Mouse (Mus musculus): ENCODE results near the gene Sorcs2.

The Sorcs2 gene

GRCm38 (mm10) chr5:36096046-36096445, 301.9 kb downstream of the Sorcs2 start:
- DNase-seq (ENCODE audit: extremely low read depth, insufficient read length, low spot score), result no peak

DNA sequence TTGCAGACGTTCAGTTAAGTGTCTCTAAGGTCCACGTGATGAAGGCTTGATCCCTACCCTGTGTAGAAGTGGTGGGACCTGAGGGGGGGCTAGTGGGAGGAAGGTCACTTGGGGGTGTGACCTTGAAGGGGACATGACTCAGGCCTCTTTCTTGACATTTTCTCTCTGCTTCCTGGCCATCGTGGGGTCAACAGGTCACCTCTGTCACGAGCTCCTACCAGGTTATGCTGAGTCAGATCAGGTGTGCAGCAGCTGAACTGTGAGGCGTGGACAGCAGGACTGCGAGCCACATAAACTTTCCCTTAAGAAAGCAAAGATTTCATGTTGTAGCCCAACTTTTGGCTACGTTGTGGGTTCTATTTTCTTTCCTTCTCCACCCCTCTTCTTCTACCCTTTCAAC, 307.9 kb downstream of the Sorcs2 start:
- DNase-seq (ENCODE audit: extremely low read depth, insufficient read length, low spot score), result no peak

DNA sequence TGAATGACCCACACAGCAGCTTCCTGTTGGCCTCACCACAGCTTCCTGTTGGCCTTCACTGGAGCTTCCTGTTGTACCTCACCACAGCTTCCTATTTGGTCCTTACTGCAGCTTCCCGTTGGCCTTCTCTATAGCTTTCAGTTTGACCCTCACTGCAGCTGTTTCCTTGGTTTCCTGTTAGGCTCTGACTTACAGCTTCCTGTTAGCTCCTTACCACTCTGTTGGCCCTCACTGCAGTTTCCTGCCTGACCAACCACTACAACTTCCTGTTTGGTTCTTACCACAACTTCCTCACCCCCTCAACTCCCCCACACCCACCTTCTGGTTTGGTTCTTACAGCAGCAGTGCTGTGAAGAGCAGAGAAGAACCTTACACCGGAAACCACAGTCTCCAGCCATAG, 308.7 kb downstream of the Sorcs2 start:
- DNase-seq (ENCODE audit: extremely low read depth, insufficient read length, low spot score), result peak; percentile 19

DNA sequence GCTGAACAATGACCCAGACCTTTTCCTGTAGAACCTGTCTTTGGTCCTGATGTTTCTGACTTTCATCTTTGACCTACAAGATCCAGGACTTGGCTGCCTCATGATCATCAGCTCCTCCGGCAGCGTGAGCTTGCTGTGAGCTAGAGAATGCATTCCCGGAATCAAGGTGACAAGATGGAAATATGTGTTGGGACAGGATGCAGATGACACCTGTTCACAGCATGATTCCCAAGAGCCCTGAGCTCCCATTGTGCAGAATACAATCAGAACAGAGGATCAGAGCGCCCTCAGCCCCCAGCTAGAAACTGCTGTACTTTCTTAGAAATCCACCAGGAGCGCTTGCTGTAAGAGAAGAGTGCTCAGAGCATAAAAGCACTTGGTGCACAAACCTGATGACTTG, 311.0 kb downstream of the Sorcs2 start:
- DNase-seq (ENCODE audit: extremely low read depth, insufficient read length, low spot score), result no peak

DNA sequence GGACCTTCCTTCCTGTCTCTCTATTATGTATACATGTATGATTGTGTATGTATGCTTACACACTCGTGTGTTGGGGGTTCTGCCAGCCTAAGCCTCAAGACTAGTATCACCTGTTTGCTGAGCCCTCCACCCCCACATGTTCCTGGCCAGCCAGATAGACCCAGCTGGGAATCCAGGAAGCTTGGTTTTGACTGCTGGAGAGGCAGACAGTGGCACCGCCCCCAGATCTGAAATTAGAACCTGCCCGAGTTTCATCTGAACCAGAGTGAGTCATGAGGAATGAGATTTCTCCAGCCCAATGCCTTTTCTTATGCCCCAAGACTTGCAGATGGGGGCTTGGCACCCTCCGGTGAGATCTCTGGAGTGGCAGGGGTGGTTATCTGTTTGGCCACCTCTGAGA, 312.3 kb downstream of the Sorcs2 start:
- DNase-seq (ENCODE audit: extremely low read depth, insufficient read length, low spot score), result peak; percentile 26

- DNase-seq (ENCODE audit: extremely low read depth, insufficient read length, low spot score), result no peak
Observed at GRCm38 (mm10) chr5:36083869-36084565, 313.9 kb downstream of the Sorcs2 start.

DNA sequence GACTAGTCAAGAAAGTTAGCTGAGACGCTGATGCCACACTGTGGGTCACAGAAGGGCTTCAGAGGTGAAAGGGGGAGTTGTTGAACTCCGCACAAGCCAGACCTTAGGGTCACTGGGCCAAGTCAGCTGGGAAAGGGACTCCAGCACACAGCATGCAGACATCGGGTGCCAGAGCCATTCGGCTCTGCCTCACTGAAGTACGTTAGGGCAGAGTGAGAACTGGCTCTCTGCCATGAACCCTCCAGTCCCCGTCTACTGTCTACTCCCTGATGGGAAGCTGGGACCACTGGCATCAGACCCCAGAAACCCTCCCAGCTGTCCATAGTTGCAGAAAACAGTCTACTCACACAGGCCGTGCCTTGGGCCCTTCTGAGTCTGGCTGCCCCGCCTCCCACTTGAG, 316.9 kb downstream of the Sorcs2 start:
- DNase-seq (ENCODE audit: extremely low read depth, insufficient read length, low spot score), result no peak

GRCm38 (mm10) chr5:36075172-36076074, 322.5 kb downstream of the Sorcs2 start:
- DNase-seq (ENCODE audit: extremely low read depth, insufficient read length, low spot score), result peak; percentile 85

DNA sequence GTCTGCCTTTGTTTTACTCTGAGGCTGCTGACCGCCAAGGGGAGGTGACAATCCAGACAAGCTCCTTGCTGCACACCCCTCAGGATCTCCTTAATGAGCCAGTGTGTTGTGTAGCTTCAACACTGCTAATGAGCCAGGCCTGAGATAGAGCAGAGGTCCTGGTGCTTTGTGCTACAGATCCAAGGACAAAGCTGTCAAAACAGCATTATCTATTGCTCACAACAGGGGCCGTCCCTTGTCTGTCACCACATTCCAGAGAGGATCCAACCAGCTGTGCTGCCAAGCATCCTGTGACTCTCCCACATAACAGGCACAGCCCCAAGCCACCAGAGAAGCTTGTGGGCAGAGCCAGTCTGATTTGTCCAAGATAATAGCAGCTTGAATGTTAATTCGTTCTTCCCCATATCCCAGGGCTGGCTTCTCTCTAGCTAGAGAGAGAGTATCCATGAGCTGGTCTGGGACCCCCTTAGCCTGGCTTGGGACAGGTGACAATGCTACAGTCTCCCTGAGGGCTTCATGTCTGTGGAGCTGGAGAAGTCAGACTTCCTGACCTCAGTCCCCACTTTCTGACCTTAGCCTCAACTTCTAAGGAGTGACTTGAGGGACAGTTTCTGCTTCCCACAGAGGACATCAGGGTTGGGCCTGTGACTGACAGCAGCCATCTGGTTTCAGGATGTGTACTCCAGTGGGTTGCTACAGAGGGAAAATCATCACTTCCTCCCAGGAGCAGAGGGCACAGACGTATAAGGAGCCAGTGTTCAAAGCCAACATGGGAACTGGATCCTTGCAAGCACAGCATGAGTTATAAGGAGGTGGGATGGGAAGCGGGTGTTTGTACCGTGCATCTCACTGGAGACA, 328.2 kb downstream of the Sorcs2 start:
- DNase-seq (ENCODE audit: extremely low read depth, insufficient read length, low spot score), result peak; percentile 66

DNA sequence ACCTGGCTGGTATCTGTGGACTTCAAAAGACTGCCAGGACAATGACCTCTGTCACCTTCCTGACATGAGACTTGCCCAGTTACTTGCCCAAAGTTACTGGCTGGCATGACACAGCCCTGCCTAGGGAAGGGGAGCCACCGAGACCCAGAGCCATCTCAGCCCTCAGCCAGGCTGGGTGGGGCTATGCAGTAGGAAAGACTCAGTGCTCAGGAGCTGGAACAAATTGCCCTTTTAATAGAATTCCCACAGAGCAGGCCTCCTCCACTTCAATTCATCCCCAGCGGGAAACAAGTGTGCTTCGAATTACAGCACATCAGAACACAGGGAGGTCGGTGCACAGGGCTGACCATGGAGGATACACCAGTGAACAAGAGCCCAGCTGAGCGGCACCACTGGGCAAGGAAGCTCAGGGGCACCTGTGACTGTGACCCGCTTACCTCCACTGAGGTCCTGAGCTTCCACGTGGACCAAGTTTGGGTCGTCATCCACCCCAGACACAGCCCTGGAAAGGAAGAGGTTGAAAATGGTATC, 330.2 kb downstream of the Sorcs2 start:
- DNase-seq (ENCODE audit: extremely low read depth, insufficient read length, low spot score), result no peak

DNA sequence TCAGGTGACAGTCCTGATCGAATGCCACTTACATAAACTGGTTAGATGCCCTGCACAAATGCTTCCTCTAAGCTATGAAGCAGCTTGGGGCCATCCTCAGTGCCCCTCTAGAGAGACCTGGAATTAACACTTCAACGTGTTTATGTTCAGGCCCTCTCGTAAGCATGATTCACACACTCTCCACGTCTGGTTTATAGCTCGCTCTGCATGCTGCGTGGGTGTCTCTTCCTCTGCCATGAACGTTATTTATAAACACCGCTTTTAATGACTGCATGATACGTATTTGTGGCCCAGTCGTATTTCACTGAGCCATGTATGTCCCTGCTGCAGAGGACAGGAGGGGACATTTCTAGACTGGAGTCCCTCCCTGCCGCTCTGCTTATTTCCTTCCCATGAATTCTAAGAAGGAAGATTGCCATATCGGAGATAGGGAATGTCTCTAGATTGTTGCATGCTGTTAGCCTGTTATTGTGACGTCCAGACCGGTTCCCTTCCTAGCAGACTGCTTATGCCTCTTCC, 340.1 kb downstream of the Sorcs2 start:
- DNase-seq (ENCODE audit: extremely low read depth, insufficient read length, low spot score), result no peak

DNA sequence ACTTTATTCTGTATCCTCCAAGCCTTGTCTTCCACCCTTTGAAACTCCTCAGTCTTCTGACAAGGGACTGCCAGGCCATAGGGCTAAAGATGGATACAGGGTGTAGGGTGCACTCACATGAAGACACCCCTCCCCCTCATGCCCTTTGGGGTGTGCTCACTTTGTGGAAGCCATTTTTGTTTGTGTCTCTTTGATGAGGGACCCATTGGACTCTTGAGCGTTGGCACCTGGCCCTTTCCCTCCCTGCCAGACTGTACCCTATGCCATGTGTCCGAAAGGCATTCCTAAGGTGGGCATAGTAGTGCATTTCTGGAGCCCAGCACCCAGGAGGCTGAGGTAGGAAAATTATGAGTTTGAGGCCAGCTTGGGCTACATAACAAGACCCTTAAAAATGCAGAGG, 341.0 kb downstream of the Sorcs2 start:
- no peak for DNase-seq (ENCODE audit: extremely low read depth, insufficient read length, low spot score)

- no peak for DNase-seq (ENCODE audit: extremely low read depth, insufficient read length, low spot score)
Observed at GRCm38 (mm10) chr5:36055876-36056275, 342.1 kb downstream of the Sorcs2 start.

DNA sequence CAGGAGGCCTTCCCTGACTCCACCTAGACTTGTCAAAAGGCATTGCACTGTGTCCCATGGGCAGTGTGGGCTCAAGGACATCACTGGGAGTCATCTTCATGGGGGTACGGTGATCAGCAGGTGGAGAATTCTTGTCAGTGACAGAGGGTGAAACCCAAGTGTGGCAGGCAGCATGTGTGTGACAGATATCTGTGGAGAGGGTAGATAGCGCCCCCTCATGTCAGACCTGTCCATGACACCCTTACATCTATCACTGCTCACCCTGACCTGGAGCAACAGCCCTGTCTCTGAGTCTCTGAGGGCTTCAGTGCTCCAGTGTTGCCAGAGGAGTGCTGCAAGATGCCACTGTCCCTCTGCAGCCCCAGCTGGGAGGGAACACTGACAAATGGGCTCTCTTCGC, 343.4 kb downstream of the Sorcs2 start:
- DNase-seq (ENCODE audit: extremely low read depth, insufficient read length, low spot score), result no peak

DNA sequence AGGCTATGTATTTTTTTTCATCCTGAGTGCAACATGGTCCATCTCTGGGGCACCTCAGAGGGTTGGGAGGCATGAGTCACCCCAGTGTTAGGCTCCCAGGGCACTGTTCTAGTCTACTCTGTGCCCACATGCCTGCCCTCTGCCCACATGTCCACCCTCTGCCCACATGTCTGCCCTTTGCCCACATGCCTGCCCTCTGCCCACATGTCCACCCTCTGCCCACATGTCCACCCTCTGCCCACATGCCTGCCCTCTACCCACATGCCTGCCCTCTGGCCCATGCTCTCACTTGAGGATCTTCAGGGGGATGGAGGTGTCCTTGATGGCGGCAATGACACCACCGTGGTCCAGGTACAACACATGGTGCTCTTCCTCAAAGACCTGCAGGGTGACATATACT, 354.8 kb downstream of the Sorcs2 start:
- DNase-seq (ENCODE audit: extremely low read depth, insufficient read length, low spot score), result peak; percentile 58

DNA sequence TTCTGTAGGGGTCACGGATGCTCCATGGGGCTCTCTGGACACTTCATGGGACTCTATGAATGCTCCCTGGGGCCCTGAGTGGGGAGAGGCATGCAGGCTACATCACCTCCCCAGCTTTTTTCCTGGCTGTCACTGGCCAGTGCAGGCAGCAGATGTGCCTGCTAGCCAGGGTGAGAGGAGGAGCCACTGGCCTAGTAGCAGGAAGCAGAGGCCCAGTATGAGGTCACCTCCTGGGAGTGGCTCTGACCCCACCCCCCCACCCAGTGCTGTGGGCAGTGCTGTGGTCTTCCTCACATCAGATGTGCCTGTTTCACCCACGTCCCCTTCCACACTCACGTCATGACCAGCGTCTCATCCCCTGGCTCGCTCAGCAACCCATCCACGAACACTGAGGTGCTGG, 356.2 kb downstream of the Sorcs2 start:
- peak; percentile 23 for DNase-seq (ENCODE audit: extremely low read depth, insufficient read length, low spot score)

GRCm38 (mm10) chr5:36041236-36041562, 356.7 kb downstream of the Sorcs2 start:
- DNase-seq (ENCODE audit: extremely low read depth, insufficient read length, low spot score), result no peak

DNA sequence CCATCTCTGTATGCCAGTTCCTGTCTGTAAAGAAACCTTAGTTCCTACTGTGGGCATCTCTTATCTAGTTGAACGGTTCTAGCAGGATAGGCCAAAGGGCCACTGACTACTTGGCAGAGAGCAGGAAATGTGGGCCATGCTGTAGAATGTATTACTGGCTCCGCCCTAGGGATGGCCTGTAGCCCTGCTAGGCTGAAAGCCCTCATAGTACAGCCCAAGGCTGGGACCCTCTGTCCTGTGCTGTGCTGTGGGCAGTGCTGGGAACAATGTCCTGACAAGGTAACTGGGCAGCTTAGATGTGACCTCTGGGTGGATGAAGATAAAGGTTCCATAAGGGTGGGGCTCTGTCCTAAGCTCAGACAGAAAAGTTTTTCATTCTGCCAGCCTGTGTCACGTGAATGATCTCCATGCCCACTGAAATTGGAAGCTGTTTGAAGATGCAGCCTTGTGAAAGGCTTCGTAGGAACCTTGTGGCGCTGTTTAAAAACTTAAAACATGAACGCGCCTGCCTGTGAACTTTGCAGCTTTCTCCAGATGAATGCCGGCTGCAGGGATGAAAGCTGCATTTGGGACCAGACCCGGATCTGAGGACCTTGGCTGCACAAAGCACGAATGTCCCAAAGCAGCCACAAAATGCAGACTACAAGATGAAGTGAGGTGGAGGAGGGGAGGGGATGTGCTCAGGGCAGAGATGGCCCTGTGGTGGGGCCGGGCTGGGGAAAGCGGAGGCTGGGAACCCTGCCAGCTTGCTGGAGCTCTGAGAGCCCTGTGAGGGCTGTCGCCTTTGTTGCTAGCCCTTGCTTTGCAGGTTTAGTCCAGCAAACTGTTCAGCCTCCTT, 357.3 kb downstream of the Sorcs2 start:
- DNase-seq (ENCODE audit: extremely low read depth, insufficient read length, low spot score), result no peak

DNA sequence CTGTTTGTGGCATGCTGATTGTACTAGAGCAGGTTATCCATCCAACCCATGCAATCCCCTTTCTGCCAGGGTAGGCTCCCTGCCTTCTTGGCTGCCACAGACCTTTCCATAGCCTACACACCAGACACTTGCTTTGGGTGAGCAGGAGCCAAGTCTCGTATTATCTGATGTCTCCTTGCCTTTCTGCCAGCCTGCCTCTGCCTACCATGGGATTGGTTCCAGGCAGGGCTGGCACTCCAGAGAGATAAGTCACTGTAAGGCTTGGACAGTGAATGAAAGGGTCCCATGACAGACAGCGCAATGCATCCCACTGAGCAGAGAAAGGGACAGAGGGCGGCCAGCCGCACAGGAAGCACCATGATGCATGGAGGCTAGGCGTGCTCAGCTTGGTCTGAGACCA, 358.3 kb downstream of the Sorcs2 start:
- no peak for DNase-seq (ENCODE audit: extremely low read depth, insufficient read length, low spot score)
